Mouse (Mus musculus): Measurements from ENCODE around the gene Col6a3.

The Col6a3 gene

DNA sequence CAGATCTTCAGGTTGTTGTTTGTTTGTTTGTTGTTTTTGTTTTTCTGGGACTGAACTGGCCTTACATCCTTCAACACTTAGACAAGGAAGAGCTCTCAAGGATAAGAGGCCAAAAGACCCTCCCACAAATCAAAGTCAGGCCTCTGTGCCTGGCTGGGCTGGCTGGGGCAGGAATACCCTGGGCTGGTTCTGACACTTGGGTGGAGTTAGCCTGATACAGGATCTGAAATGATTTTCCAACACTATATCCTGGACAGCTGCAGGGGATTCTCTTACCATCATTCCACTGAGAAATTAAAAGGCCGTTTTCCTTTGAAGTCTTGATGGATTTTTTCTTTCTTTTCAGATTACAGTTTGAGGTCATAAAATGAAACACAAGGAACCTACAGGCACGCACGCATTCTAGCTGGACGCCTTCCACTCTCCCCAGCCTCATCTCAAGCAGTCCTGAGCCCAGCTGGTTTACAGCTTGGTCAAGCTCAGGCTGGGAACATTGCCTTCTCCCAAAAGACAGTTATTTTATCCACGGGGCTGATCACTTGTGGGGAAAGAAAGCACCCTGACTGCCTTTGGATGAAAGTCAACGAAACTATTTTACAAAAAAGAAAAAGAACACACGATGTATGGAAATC, 123.0 kb downstream of the Col6a3 start:
- WGBS = 63% methylated on average over 7 of the region's 7 CpGs

GRCm38 (mm10) chr1:90718826-90719550, 124.8 kb downstream of the Col6a3 start:
- WGBS = 77% methylated on average over 6 of the region's 6 CpGs

DNA sequence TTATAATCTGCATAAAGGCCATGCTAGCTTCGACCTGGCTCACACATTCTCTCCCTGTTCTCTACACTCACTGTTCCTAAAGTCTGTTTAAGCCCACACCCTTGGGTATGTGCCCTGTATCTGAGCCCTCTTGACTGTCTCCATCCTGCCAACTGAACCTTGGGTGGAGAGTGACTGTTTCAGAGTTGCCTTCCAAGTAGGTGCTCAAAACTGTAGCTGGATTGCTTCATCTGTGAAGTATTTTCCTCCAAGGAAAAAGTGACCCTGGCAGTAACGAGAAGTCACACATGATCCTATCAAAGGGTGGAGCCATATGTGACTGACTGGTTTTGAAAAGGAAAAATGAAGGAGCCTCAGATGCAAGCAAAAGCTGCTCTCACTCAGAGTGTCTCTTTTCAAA, 127.5 kb downstream of the Col6a3 start:
- 75% methylated on average over 2 of the region's 2 CpGs for WGBS
